Mouse (Mus musculus): ENCODE results near the gene Gm28897. TPM values are rescaled to one million over a fixed set of nuclear protein-coding genes. Genes with fewer than 3 reads are reported as not detected.
"Not testable (repeated sequence)": the region's sequence is repeated elsewhere in the genome, so short reads cannot be mapped to it uniquely, and the experiment has no call there.

The Gm28897 gene
- total RNA-seq (2014; fragmentation: Nextera tagmentation), result not detected in 2 replicates
- total RNA-seq (2017), result not detected in 2 replicates
- not detected in 2 replicates for polyA plus RNA-seq (2012)

DNA sequence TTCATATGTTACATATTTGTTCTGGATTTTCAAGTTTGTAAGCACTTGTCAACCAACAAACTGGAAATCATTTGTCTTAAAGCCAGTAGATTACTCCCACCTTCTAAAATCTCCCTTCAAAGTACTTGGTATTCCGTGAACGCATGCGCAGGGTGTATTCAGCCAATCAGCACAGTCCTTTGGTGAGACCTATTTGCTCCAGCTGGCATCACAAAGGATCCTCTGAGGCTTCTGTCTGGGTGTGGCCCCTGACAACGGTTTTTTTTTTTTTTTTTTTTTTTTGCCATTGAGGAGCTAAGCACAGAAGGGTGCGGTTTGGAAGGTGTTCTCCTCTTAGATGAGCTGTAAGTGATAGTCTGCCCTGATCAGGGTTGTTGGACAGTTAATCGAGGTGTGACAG lies at the start of gene Gm28897:
Gene Gm28897, plus strand, starts transcription at position 301 of the 400 bp plus-strand sequence.
- H3K36me3 ChIP-seq (replicated peaks); H3K9me3 ChIP-seq (replicated peaks); ATAC-seq (ENCODE audit: extremely low read depth, insufficient number of reproducible peaks, low FRiP score, poor library complexity, severe bottlenecking); H3K4me1 ChIP-seq (ENCODE audit: insufficient read depth, low read depth, low read length); DNase-seq (ENCODE audit: low spot score); H3K4me3 ChIP-seq (ENCODE audit: low read depth, low read length); H3K27me3 ChIP-seq (ENCODE audit: insufficient read depth, low read length): not testable (repeated sequence)

All from G1E (cell line).